Mouse (Mus musculus) spleen, embryonic (tissue): ENCODE measurements around the gene Tcp11.

ENCODE experiments used
- CTCF ChIA-PET: fragments of 350-600 bp; sonication (Branson Sonifier 250); formaldehyde crosslinking; loops from one replicate; lab custom pipeline; 2022; lab: Charles Lee

The Tcp11 gene

GRCm38 (mm10) chr17:28084964-28085363, 4.5 kb upstream of the Tcp11 start:
- CTCF ChIA-PET, result interaction anchor here (0.7 kb wide), 1 partner anchor 37 kb away, joined by 3 read pairs; no protein-coding TSS in a partner anchor

GRCm38 (mm10) chr17:28084395-28084905, 4.0 kb upstream of the Tcp11 start:
- CTCF ChIA-PET, result no interaction called here

GRCm38 (mm10) chr17:28082863-28083262, 2.4 kb upstream of the Tcp11 start:
- CTCF ChIA-PET, result no interaction called here

GRCm38 (mm10) chr17:28081856-28082255, 1.4 kb upstream of the Tcp11 start:
- CTCF ChIA-PET, result no interaction called here

- CTCF ChIA-PET, result no interaction called here
These were observed 946 bp upstream of the Tcp11 start for GRCm38 (mm10) chr17:28081385-28081784.

GRCm38 (mm10) chr17:28080817-28081165, 352 bp upstream of the Tcp11 start:
- CTCF ChIA-PET, result no interaction called here

- CTCF ChIA-PET, result no interaction called here
These were observed 821 bp downstream of the Tcp11 start for GRCm38 (mm10) chr17:28079618-28080017.

GRCm38 (mm10) chr17:28078028-28078427, 2.4 kb downstream of the Tcp11 start:
- CTCF ChIA-PET, result interaction anchor here (0.6 kb wide), 1 partner anchor 44 kb away, joined by 15 read pairs; no protein-coding TSS in a partner anchor

- CTCF ChIA-PET, result no interaction called here
These were observed 6.0 kb downstream of the Tcp11 start for GRCm38 (mm10) chr17:28074486-28074885.

- CTCF ChIA-PET, result no interaction called here
These were observed 7.7 kb downstream of the Tcp11 start for GRCm38 (mm10) chr17:28072730-28073129.

- CTCF ChIA-PET, result no interaction called here
These were observed 10.2 kb downstream of the Tcp11 start for GRCm38 (mm10) chr17:28070256-28070655.

GRCm38 (mm10) chr17:28069446-28069845, 11.0 kb downstream of the Tcp11 start:
- CTCF ChIA-PET, result no interaction called here

GRCm38 (mm10) chr17:28067303-28067702, 13.1 kb downstream of the Tcp11 start:
- CTCF ChIA-PET, result no interaction called here

- CTCF ChIA-PET, result no interaction called here
These were observed 17.3 kb downstream of the Tcp11 start for GRCm38 (mm10) chr17:28063163-28063562.

GRCm38 (mm10) chr17:28062710-28063109, 17.7 kb downstream of the Tcp11 start:
- CTCF ChIA-PET, result no interaction called here

- CTCF ChIA-PET, result interaction anchor here (0.6 kb wide), 1 partner anchor 72 kb away, joined by 16 read pairs; no protein-coding TSS in a partner anchor
These were observed 19.0 kb downstream of the Tcp11 start for GRCm38 (mm10) chr17:28061472-28061871.

- CTCF ChIA-PET, result interaction anchor here (0.5 kb wide), 1 partner anchor 10 kb away, joined by 4 read pairs; no protein-coding TSS in a partner anchor
These were observed 19.8 kb downstream of the Tcp11 start for GRCm38 (mm10) chr17:28060681-28061080.

- CTCF ChIA-PET, result no interaction called here
These were observed 22.1 kb downstream of the Tcp11 start for GRCm38 (mm10) chr17:28058346-28058745.

GRCm38 (mm10) chr17:28052293-28052863, 28.1 kb downstream of the Tcp11 start:
- CTCF ChIA-PET, result no interaction called here

- CTCF ChIA-PET, result interaction anchor here (0.7 kb wide), 1 partner anchor 10 kb away, joined by 4 read pairs; no protein-coding TSS in a partner anchor
These were observed 30.2 kb downstream of the Tcp11 start for GRCm38 (mm10) chr17:28050210-28050609.

GRCm38 (mm10) chr17:28048425-28048824, 32.0 kb downstream of the Tcp11 start:
- CTCF ChIA-PET, result interaction anchor here (1.6 kb wide), 1 partner anchor 65 kb away, joined by 4 read pairs; no protein-coding TSS in a partner anchor

GRCm38 (mm10) chr17:28047520-28047919, 32.9 kb downstream of the Tcp11 start:
- CTCF ChIA-PET, result interaction anchor here (1.6 kb wide), 1 partner anchor 64 kb away, joined by 4 read pairs; no protein-coding TSS in a partner anchor

- CTCF ChIA-PET, result no interaction called here
These were observed 33.4 kb downstream of the Tcp11 start for GRCm38 (mm10) chr17:28047017-28047416.
